Mouse (Mus musculus) kidney, adult 2 months (tissue): ENCODE measurements around the gene Pole4. TPM values are rescaled to one million over a fixed set of nuclear protein-coding genes. Genes with fewer than 3 reads are reported as not detected.

Experiments
- DNase-seq: peaks from one replicate; pipeline ENCODE4 v3.0.0; 2021
- H3K27ac ChIP-seq: fragments of 200-500 bp; 2 replicates; pipeline ENCODE4 v1.5.1; 2012; ENCODE audit warnings: low read depth, low read length, control low read depth, inconsistent platforms; ENCODE audit not compliant: insufficient read depth
- H3K27me3 ChIP-seq: fragments of 200-500 bp; replicated peaks from 2 replicates; pipeline ENCODE4 v1.6.1; 2012; ENCODE audit warnings: mild to moderate bottlenecking, moderate library complexity, low read length, inconsistent platforms; ENCODE audit not compliant: control insufficient read depth, insufficient read depth
- H3K36me3 ChIP-seq: fragments of 200-500 bp; 2 replicates; pipeline ENCODE4 v1.6.1; 2012; ENCODE audit warnings: mild to moderate bottlenecking, moderate library complexity, low read length, inconsistent platforms; ENCODE audit not compliant: control insufficient read depth, insufficient read depth
- H3K4me1 ChIP-seq: fragments of 200-500 bp; 2 replicates; pipeline ENCODE4 v1.6.1; 2011; ENCODE audit warnings: low read length; ENCODE audit not compliant: control insufficient read depth, insufficient read depth
- H3K4me3 ChIP-seq: fragments of 200-500 bp; 2 replicates; pipeline ENCODE4 v1.5.1; 2011; ENCODE audit warnings: mild to moderate bottlenecking, low read depth, low read length, control low read depth; ENCODE audit not compliant: insufficient read depth
- CTCF ChIP-seq: fragments of 200-500 bp; conservative IDR thresholded peaks from 2 replicates; pipeline ENCODE4 v1.5.1; 2011; ENCODE audit warnings: low read depth, mild to moderate bottlenecking, control low read depth, low read length, moderate library complexity, mixed read lengths; ENCODE audit not compliant: insufficient read depth, insufficient read length
- POLR2A ChIP-seq: fragments of 200-500 bp; IDR thresholded peaks from one replicate; pipeline ENCODE4 v1.6.1; 2011; ENCODE audit warnings: low read depth, low read length, control low read depth
- WGBS: fragments of 180-500 bp; shearing (Covaris S2); methylation state at CpG from one replicate; pipeline ENCODE4 v1.1.7; 2018; 5-methylcytosine and 5-hydroxymethylcytosine counted together
- polyA plus RNA-seq: library from polyadenylated mRNA; depleted of rRNA; stranded (reverse); fragments of >200 nt; gene quantifications from 2 replicates; pipeline ENCODE4 v1.2.3, GENCODE M21; 2012

Pole4 gene
- polyA plus RNA-seq, 1 experiment, result 14.0 TPM

GRCm38 (mm10) chr6:82748106-82748672 is 43.0 kb upstream of the Pole4 start:
- DNase-seq, result no peak
- 93% methylated on average over 9 of the region's 9 CpGs for WGBS
- Histone ChIP-seq H3K36me3 (no peaks in the 10 kb centered on the region), H3K4me3 (no peak overlapping the region), H3K27me3 (no peaks in the 10 kb centered on the region), H3K4me1 (no peaks in the 10 kb centered on the region), H3K27ac (no peak overlapping the region)
- no peak for TF ChIP-seq POLR2A
- TF ChIP-seq CTCF, result no peak

- H3K27ac ChIP-seq, result no peak overlapping the region
- H3K36me3 ChIP-seq, result no peaks in the 10 kb centered on the region
- no peak overlapping the region for H3K4me3 ChIP-seq
- no peaks in the 10 kb centered on the region for H3K4me1 ChIP-seq
- no peaks in the 10 kb centered on the region for H3K27me3 ChIP-seq
- WGBS, result 45% methylated on average over 5 of the region's 5 CpGs
- TF ChIP-seq CTCF (no peak), POLR2A (no peak)
- no peak for DNase-seq
Observed at GRCm38 (mm10) chr6:82747085-82747484, 41.9 kb upstream of the Pole4 start.

GRCm38 (mm10) chr6:82744553-82744952 is 39.4 kb upstream of the Pole4 start:
- WGBS, result 62% methylated on average over 9 of the region's 9 CpGs
- no peak overlapping the region for H3K4me3 ChIP-seq
- no peak overlapping the region for H3K27ac ChIP-seq
- H3K4me1 ChIP-seq, result no peaks in the 10 kb centered on the region
- DNase-seq, result no peak
- no peaks in the 10 kb centered on the region for H3K36me3 ChIP-seq
- H3K27me3 ChIP-seq, result no peaks in the 10 kb centered on the region
- no peak for TF ChIP-seq CTCF
- no peak for TF ChIP-seq POLR2A

GRCm38 (mm10) chr6:82741518-82741880 is 36.3 kb upstream of the Pole4 start:
- Histone ChIP-seq H3K27ac (no peak overlapping the region), H3K27me3 (no peaks in the 10 kb centered on the region), H3K4me3 (no peak overlapping the region), H3K4me1 (no peaks in the 10 kb centered on the region), H3K36me3 (no peaks in the 10 kb centered on the region)
- 87% methylated on average over 5 of the region's 5 CpGs for WGBS
- TF ChIP-seq POLR2A, result no peak
- no peak for TF ChIP-seq CTCF
- no peak for DNase-seq

- Histone ChIP-seq H3K4me3 (no peak overlapping the region), H3K27ac (no peak overlapping the region), H3K36me3 (no peaks in the 10 kb centered on the region), H3K4me1 (no peaks in the 10 kb centered on the region), H3K27me3 (no peaks in the 10 kb centered on the region)
- WGBS, result 87% methylated on average over 8 of the region's 8 CpGs
- TF ChIP-seq CTCF (no peak), POLR2A (no peak)
- no peak for DNase-seq
Observed at GRCm38 (mm10) chr6:82740868-82741517, 35.8 kb upstream of the Pole4 start.

GRCm38 (mm10) chr6:82740269-82740668 is 35.1 kb upstream of the Pole4 start:
- Histone ChIP-seq H3K36me3 (no peaks in the 10 kb centered on the region), H3K27me3 (no peaks in the 10 kb centered on the region), H3K4me1 (no peaks in the 10 kb centered on the region), H3K27ac (no peak overlapping the region), H3K4me3 (no peak overlapping the region)
- peak; percentile 58 for TF ChIP-seq CTCF
- no peak for TF ChIP-seq POLR2A
- WGBS, result 22% methylated on average over 6 of the region's 6 CpGs
- peak; percentile 68 for DNase-seq

- WGBS, result 78% methylated on average over 27 of the region's 27 CpGs
- no peaks in the 10 kb centered on the region for H3K4me1 ChIP-seq
- no peak overlapping the region for H3K4me3 ChIP-seq
- DNase-seq, result no peak
- no peak for TF ChIP-seq CTCF
- no peak for TF ChIP-seq POLR2A
- H3K27ac ChIP-seq, result no peak overlapping the region
- no peaks in the 10 kb centered on the region for H3K36me3 ChIP-seq
- no peaks in the 10 kb centered on the region for H3K27me3 ChIP-seq
Observed at GRCm38 (mm10) chr6:82737634-82738540, 32.7 kb upstream of the Pole4 start.
